Mouse (Mus musculus): ENCODE results near the gene Sst.
"Not testable (repeated sequence)": the region's sequence is repeated elsewhere in the genome, so short reads cannot be mapped to it uniquely, and the experiment has no call there.

The Sst gene

GRCm38 (mm10) chr16:23890636-23891035, at the start of gene Sst:
TSS of gene Sst (minus strand) at chr16:23890958.
- DNase-seq, result no peak

- DNase-seq, result no peak
Measured at GRCm38 (mm10) chr16:23934397-23934796, 43.6 kb upstream of the Sst start.

GRCm38 (mm10) chr16:23932294-23932693, 41.5 kb upstream of the Sst start, which contains the start of gene Rtp2:
TSS of gene Rtp2 (minus strand) at chr16:23932394.
- DNase-seq, result no peak

- no peak for DNase-seq
Measured at GRCm38 (mm10) chr16:23931275-23931674, 40.5 kb upstream of the Sst start.

GRCm38 (mm10) chr16:23930426-23931073, 39.8 kb upstream of the Sst start:
- DNase-seq, result no peak

- DNase-seq, result no peak
Measured at GRCm38 (mm10) chr16:23927301-23928114, 36.8 kb upstream of the Sst start.

GRCm38 (mm10) chr16:23922906-23923305, 32.1 kb upstream of the Sst start:
- no peak for DNase-seq

GRCm38 (mm10) chr16:23921697-23922096, 30.9 kb upstream of the Sst start:
- DNase-seq, result no peak

GRCm38 (mm10) chr16:23919418-23919817, 28.7 kb upstream of the Sst start:
- no peak for DNase-seq

GRCm38 (mm10) chr16:23913401-23913800, 22.6 kb upstream of the Sst start:
- DNase-seq, result no peak

- DNase-seq, result no peak
Measured at GRCm38 (mm10) chr16:23912741-23913140, 22.0 kb upstream of the Sst start.

GRCm38 (mm10) chr16:23909015-23909354, 18.2 kb upstream of the Sst start:
- DNase-seq, result not testable (repeated sequence)

GRCm38 (mm10) chr16:23908076-23909014, 17.6 kb upstream of the Sst start:
- DNase-seq, result not testable (repeated sequence)

- not testable (repeated sequence) for DNase-seq
Measured at GRCm38 (mm10) chr16:23906586-23906985, 15.8 kb upstream of the Sst start.

GRCm38 (mm10) chr16:23901411-23901810, 10.7 kb upstream of the Sst start:
- DNase-seq, result no peak

- DNase-seq, result no peak
Measured at GRCm38 (mm10) chr16:23900061-23900460, 9.3 kb upstream of the Sst start.

- peak; percentile 64 to 72 for DNase-seq
Measured at GRCm38 (mm10) chr16:23898840-23899239, 8.1 kb upstream of the Sst start.

- peak; percentile 58 for DNase-seq
Measured at GRCm38 (mm10) chr16:23897984-23898586, 7.3 kb upstream of the Sst start.

GRCm38 (mm10) chr16:23897486-23897885, 6.7 kb upstream of the Sst start:
- DNase-seq, result no peak

GRCm38 (mm10) chr16:23895135-23895534, 4.4 kb upstream of the Sst start:
- DNase-seq, result no peak

- no peak for DNase-seq
Measured at GRCm38 (mm10) chr16:23890151-23890550, 607 bp downstream of the Sst start.

GRCm38 (mm10) chr16:23887910-23888579, 2.7 kb downstream of the Sst start:
- DNase-seq, result no peak
